12 mouse cellular contexts compared by ENCODE assay signal in the genomic region with DNA sequence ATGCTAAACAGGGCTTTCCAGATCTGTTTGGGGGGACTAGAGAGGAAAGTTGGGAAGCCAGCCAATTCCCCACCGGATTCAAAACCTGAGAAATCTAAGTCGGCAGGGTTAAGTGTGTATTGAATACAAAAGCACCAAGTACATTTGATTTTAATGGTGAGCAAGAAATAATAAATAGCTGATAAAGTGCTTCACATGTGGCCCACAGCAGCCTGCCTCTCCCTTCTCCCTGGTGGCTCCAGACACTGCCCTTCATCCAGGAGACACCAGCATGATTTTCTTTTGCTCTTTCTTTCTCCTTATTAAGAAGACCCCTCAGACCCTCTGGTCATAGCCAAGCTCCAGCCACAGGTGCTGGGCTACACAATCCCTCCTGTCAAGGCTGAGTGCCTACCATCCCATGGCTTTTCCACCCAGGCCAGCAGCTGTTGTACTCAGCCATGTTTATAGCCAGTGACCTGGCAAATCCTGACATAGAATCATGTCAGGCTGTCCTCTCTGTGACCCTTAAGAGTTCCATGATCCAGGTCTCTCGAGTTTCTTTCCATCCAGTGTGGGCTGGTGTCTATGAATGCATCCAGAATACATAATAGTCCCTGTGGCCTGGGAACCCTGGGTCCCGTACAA. TPM values are rescaled to one million over a fixed set of nuclear protein-coding genes. Genes with fewer than 3 reads are reported as not detected.
DNase-seq lines count a peak whose midpoint lies in the region; ATAC-seq lines count a peak whose summit lies in the region.
"Had no signal": no experiment of that assay in that cellular context is flagged by ENCODE, and none has a peak within 500 bp of the region (broad histone marks: within the 10 kb centered on the region; RNA-seq: fewer than 3 reads in every experiment).

No protein-coding gene starts in this region.

- DNase-seq in gastrocnemius, adult 18-20 months (ENCODE audit: low spot score) = peak; percentile 25
- DNase-seq in gastrocnemius, postnatal 14 days = no peak
- DNase-seq in neural tube, embryonic 10.5 days (ENCODE audit: extremely low spot score, low spot score) = no peak
- DNase-seq in midbrain, embryonic 14.5 days = peak; percentile 59
- no peak for DNase-seq in right cerebral cortex, postnatal 4 days
- DNase-seq in spleen, postnatal 10 days (ENCODE audit: low spot score in 2 of 2) = no peak
- DNase-seq in adipocyte (ENCODE audit: low spot score) = no peak
- DNase-seq: adrenal gland, adult 8-10 months had no signal

- H3K27ac ChIP-seq in neural tube, embryonic 13.5 days (replicated peaks) = peak overlapping the region; percentile 78
- peak overlapping the region; percentile 70 for H3K27ac ChIP-seq in midbrain, embryonic 14.5 days (replicated peaks; ENCODE audit: low read depth, low read length)
- H3K27ac ChIP-seq: embryonic facial prominence, embryonic 15.5 days had no signal

- no peak overlapping the region for H3K4me3 ChIP-seq in neural tube, embryonic 13.5 days
- H3K4me3 ChIP-seq in midbrain, embryonic 14.5 days (replicated peaks; ENCODE audit: low read depth, low read length) = no peak overlapping the region
- H3K4me3 ChIP-seq: embryonic facial prominence, embryonic 15.5 days; heart, embryonic 12.5 days had no signal

- intact Hi-C loops in gastrocnemius, postnatal 14 days (cut with DNase I; ENCODE audit: low total_unique reads) = loop anchor here (10.0 kb wide), 1 partner anchor 555 kb away; no protein-coding TSS in a partner anchor

- ATAC-seq in neural tube, embryonic 13.5 days (ENCODE audit: low read depth) = no peak
- ATAC-seq in midbrain, embryonic 14.5 days (ENCODE audit: low FRiP score, low TSS enrichment) = no peak

- H3K4me2 ChIP-seq in neural tube, embryonic 13.5 days = no peak overlapping the region
- H3K4me2 ChIP-seq in midbrain, embryonic 14.5 days (ENCODE audit: low read length) = no peak overlapping the region
- H3K4me2 ChIP-seq: embryonic facial prominence, embryonic 15.5 days; heart, embryonic 12.5 days; liver, embryonic 11.5 days had no signal

- H3K9ac ChIP-seq in neural tube, embryonic 13.5 days = no peak overlapping the region
- no peak overlapping the region; the same call in 1 of the 2 replicates for H3K9ac ChIP-seq in midbrain, embryonic 14.5 days (replicated peaks; ENCODE audit: low read length)
- H3K9ac ChIP-seq: embryonic facial prominence, embryonic 15.5 days; heart, embryonic 12.5 days had no signal

- H3K36me3 ChIP-seq in neural tube, embryonic 13.5 days = no peaks in the 10 kb centered on the region
- no peaks in the 10 kb centered on the region for H3K36me3 ChIP-seq in midbrain, embryonic 14.5 days (ENCODE audit: control insufficient read depth, insufficient read depth, low read length)
- H3K36me3 ChIP-seq: heart, embryonic 12.5 days had no signal

- H3K27me3 ChIP-seq in neural tube, embryonic 13.5 days = no peaks in the 10 kb centered on the region
- no peaks in the 10 kb centered on the region for H3K27me3 ChIP-seq in midbrain, embryonic 14.5 days (ENCODE audit: control insufficient read depth, insufficient read depth, low read length)
- H3K27me3 ChIP-seq: embryonic facial prominence, embryonic 15.5 days; heart, embryonic 12.5 days had no signal

- 29% methylated on average over 4 of the region's 4 CpGs for WGBS in neural tube, embryonic 13.5 days
- 44% methylated on average over 4 of the region's 4 CpGs for WGBS in midbrain, embryonic 14.5 days

- H3K9me3 ChIP-seq in neural tube, embryonic 13.5 days = no peaks in the 10 kb centered on the region
- H3K9me3 ChIP-seq in midbrain, embryonic 14.5 days (ENCODE audit: control insufficient read depth, low read length) = no peaks in the 10 kb centered on the region
- H3K9me3 ChIP-seq: embryonic facial prominence, embryonic 15.5 days; heart, embryonic 12.5 days had no signal

- peaks cover 56% of the 10 kb centered on the region for H3K4me1 ChIP-seq in neural tube, embryonic 13.5 days (replicated peaks)
- peaks cover 30% of the 10 kb centered on the region for H3K4me1 ChIP-seq in midbrain, embryonic 14.5 days (ENCODE audit: control insufficient read depth, insufficient read depth, low read length)

RNA-seq across cellular contexts. Expression of a gene that starts 43.6 kb away (rescaled TPM):
- under 1 TPM in 1 of 2 experiments, not detected in 1; 0.05 TPM for total RNA-seq in gastrocnemius, adult 18-20 months (2021)
- under 1 TPM; 0.11 to 0.12 TPM for total RNA-seq in gastrocnemius, postnatal 14 days (2021)
- 4.6 and 4.8 TPM in 2 replicates for polyA plus RNA-seq in neural tube, embryonic 13.5 days (2015; fragmentation: Nextera tagmentation; extraction: Ambion mirVana)
- polyA plus RNA-seq in midbrain, embryonic 14.5 days (2014; fragmentation: Nextera tagmentation; extraction: Ambion mirVana) = 3.5 and 5.8 TPM in 2 replicates

Comparison
In these comparisons a context has a peak if more than half of its experiments do, and no peak if none do; other contexts are left out.
1. DNase-seq: peak in gastrocnemius, adult 18-20 months (single experiment) and midbrain, embryonic 14.5 days (single experiment); none in gastrocnemius, postnatal 14 days (single experiment), neural tube, embryonic 10.5 days (single experiment), right cerebral cortex, postnatal 4 days (single experiment), spleen, postnatal 10 days (0 of 2) and adipocyte (single experiment).